Mouse (Mus musculus) hindbrain, embryonic 13.5 days (tissue): ENCODE measurements around the gene Tnks1bp1. TPM values are rescaled to one million over a fixed set of nuclear protein-coding genes. Genes with fewer than 3 reads are reported as not detected.

ENCODE experiments used
- ATAC-seq: fragments of 200-750 bp; cut with Nextera tagmentation; 2 replicates; pipeline ENCODE4 v1.8.0; 2017; ENCODE audit warnings: moderate TSS enrichment; ENCODE audit not compliant: low FRiP score
- H3K27ac ChIP-seq: fragments of 300-500 bp; sonication (generic); 2 replicates; pipeline ENCODE4 v1.5.1; 2015; ENCODE audit warnings: inconsistent platforms, mild to moderate bottlenecking, moderate library complexity
- H3K27me3 ChIP-seq: fragments of 300-500 bp; sonication (generic); 2 replicates; pipeline ENCODE4 v1.6.1; 2015; ENCODE audit warnings: mild to moderate bottlenecking, inconsistent platforms
- H3K36me3 ChIP-seq: fragments of 300-500 bp; sonication (generic); 2 replicates; pipeline ENCODE4 v1.6.1; 2015; ENCODE audit warnings: mild to moderate bottlenecking, inconsistent platforms
- H3K4me1 ChIP-seq: fragments of 300-500 bp; sonication (generic); replicated peaks from 2 replicates; pipeline ENCODE4 v1.6.1; 2015; ENCODE audit warnings: inconsistent platforms
- H3K4me2 ChIP-seq: fragments of 300-500 bp; sonication (generic); 2 replicates; pipeline ENCODE4 v1.6.1; 2015; ENCODE audit warnings: inconsistent platforms, mild to moderate bottlenecking, moderate library complexity
- H3K4me3 ChIP-seq: fragments of 300-500 bp; sonication (generic); 2 replicates; pipeline ENCODE4 v1.5.1; 2015; ENCODE audit warnings: mild to moderate bottlenecking, inconsistent platforms
- H3K9ac ChIP-seq: fragments of 300-500 bp; sonication (generic); 2 replicates; pipeline ENCODE4 v1.6.1; 2015; ENCODE audit warnings: mild to moderate bottlenecking, inconsistent platforms
- H3K9me3 ChIP-seq: fragments of 300-500 bp; sonication (generic); 2 replicates; pipeline ENCODE4 v1.6.1; 2016; ENCODE audit warnings: inconsistent platforms
- WGBS: fragments of 180-500 bp; shearing (Covaris S2); methylation state at CpG from one replicate; pipeline ENCODE4 v1.1.7; 2015; 5-methylcytosine and 5-hydroxymethylcytosine counted together
- polyA plus RNA-seq: library from polyadenylated mRNA; unstranded; fragments of >200 nt; fragmentation: Nextera tagmentation; extraction: Ambion mirVana; gene quantifications from 2 replicates; pipeline ENCODE4 v1.2.1, GENCODE M21; 2015

The Tnks1bp1 gene
- polyA plus RNA-seq, 1 experiment from 2014 or later = 30.2 TPM

- peaks cover 57% of the 10 kb centered on the region for H3K36me3 ChIP-seq
- H3K4me1 ChIP-seq = peaks cover 48% of the 10 kb centered on the region
- ATAC-seq = no peak
- WGBS = 62% methylated on average over 10 of the region's 10 CpGs
- peak overlapping the region; percentile 84; the same call in 1 of the 2 replicates for H3K9ac ChIP-seq
- peak overlapping the region; percentile 80 for H3K4me2 ChIP-seq
- peak overlapping the region; percentile 68 for H3K4me3 ChIP-seq
- no peaks in the 10 kb centered on the region for H3K9me3 ChIP-seq
- peak overlapping the region; percentile 93 for H3K27ac ChIP-seq
- no peaks in the 10 kb centered on the region for H3K27me3 ChIP-seq
These were observed 741 bp upstream of the Tnks1bp1 start for GRCm38 (mm10) chr2:85047081-85047480.

GRCm38 (mm10) chr2:85048168-85048751, 438 bp downstream of the Tnks1bp1 start:
- Histone ChIP-seq H3K4me2 (peak overlapping the region; percentile 80), H3K4me1 (peaks cover 55% of the 10 kb centered on the region), H3K4me3 (peak overlapping the region; percentile 68), H3K36me3 (peaks cover 57% of the 10 kb centered on the region), H3K27ac (peak overlapping the region; percentile 93), H3K9me3 (no peaks in the 10 kb centered on the region), H3K27me3 (no peaks in the 10 kb centered on the region), H3K9ac (peak overlapping the region; percentile 84)
- peak; percentile 77 for ATAC-seq
- WGBS = under 1% methylated on average over 33 of the region's 44 CpGs

- WGBS = 66% methylated on average over 4 of the region's 4 CpGs
- H3K4me1 ChIP-seq = peaks cover 55% of the 10 kb centered on the region
- H3K9ac ChIP-seq = peak overlapping the region; percentile 84; the same call in 1 of the 2 replicates
- H3K4me3 ChIP-seq = peak overlapping the region; percentile 68
- ATAC-seq = no peak
- H3K36me3 ChIP-seq = peaks cover 57% of the 10 kb centered on the region
- H3K9me3 ChIP-seq = no peaks in the 10 kb centered on the region
- peak overlapping the region; percentile 80 for H3K4me2 ChIP-seq
- no peaks in the 10 kb centered on the region for H3K27me3 ChIP-seq
- peak overlapping the region; percentile 93 for H3K27ac ChIP-seq
These were observed 1.5 kb downstream of the Tnks1bp1 start for GRCm38 (mm10) chr2:85049277-85049676.

GRCm38 (mm10) chr2:85050001-85050634, 2.3 kb downstream of the Tnks1bp1 start:
- Histone ChIP-seq H3K4me1 (peaks cover 55% of the 10 kb centered on the region), H3K27me3 (no peaks in the 10 kb centered on the region), H3K9me3 (no peaks in the 10 kb centered on the region), H3K27ac (peak overlapping the region; percentile 93), H3K4me2 (peak overlapping the region; percentile 80), H3K4me3 (peak overlapping the region; percentile 68), H3K9ac (peak overlapping the region; percentile 62), H3K36me3 (peaks cover 58% of the 10 kb centered on the region)
- ATAC-seq = peak; percentile 4; the same call in 1 of the 2 replicates
- WGBS = 8% methylated on average over 10 of the region's 10 CpGs

GRCm38 (mm10) chr2:85050746-85051145, 2.9 kb downstream of the Tnks1bp1 start:
- H3K4me1 ChIP-seq = peaks cover 55% of the 10 kb centered on the region
- H3K36me3 ChIP-seq = peaks cover 57% of the 10 kb centered on the region
- peak overlapping the region; percentile 80 for H3K4me2 ChIP-seq
- peak overlapping the region; percentile 68 for H3K4me3 ChIP-seq
- H3K27me3 ChIP-seq = no peaks in the 10 kb centered on the region
- no peaks in the 10 kb centered on the region for H3K9me3 ChIP-seq
- H3K27ac ChIP-seq = peak overlapping the region; percentile 93
- peak overlapping the region; percentile 62; the same call in 1 of the 2 replicates for H3K9ac ChIP-seq
- ATAC-seq = no peak
- 52% methylated on average over 9 of the region's 9 CpGs for WGBS

- Histone ChIP-seq H3K27ac (no peak overlapping the region), H3K4me3 (no peak overlapping the region), H3K9me3 (no peaks in the 10 kb centered on the region), H3K9ac (no peak overlapping the region), H3K36me3 (peaks cover 67% of the 10 kb centered on the region), H3K4me1 (peaks cover 41% of the 10 kb centered on the region), H3K4me2 (no peak overlapping the region), H3K27me3 (no peaks in the 10 kb centered on the region)
- 86% methylated on average over 5 of the region's 5 CpGs for WGBS
- ATAC-seq = no peak
These were observed 5.5 kb downstream of the Tnks1bp1 start for GRCm38 (mm10) chr2:85053192-85053816.

GRCm38 (mm10) chr2:85056711-85057110, 8.9 kb downstream of the Tnks1bp1 start:
- peaks cover 21% of the 10 kb centered on the region for H3K4me1 ChIP-seq
- ATAC-seq = no peak
- H3K9me3 ChIP-seq = no peaks in the 10 kb centered on the region
- no peak overlapping the region for H3K4me2 ChIP-seq
- H3K36me3 ChIP-seq = peaks cover 95% of the 10 kb centered on the region
- no peak overlapping the region for H3K4me3 ChIP-seq
- no peaks in the 10 kb centered on the region for H3K27me3 ChIP-seq
- H3K9ac ChIP-seq = no peak overlapping the region
- H3K27ac ChIP-seq = no peak overlapping the region
- 75% methylated on average over 5 of the region's 5 CpGs for WGBS

GRCm38 (mm10) chr2:85059677-85060076, 11.9 kb downstream of the Tnks1bp1 start:
- H3K27me3 ChIP-seq = no peaks in the 10 kb centered on the region
- no peak overlapping the region for H3K4me3 ChIP-seq
- H3K27ac ChIP-seq = no peak overlapping the region
- 93% methylated on average over 6 of the region's 6 CpGs for WGBS
- H3K4me1 ChIP-seq = peaks cover 10% of the 10 kb centered on the region
- no peaks in the 10 kb centered on the region for H3K9me3 ChIP-seq
- H3K4me2 ChIP-seq = no peak overlapping the region
- no peak for ATAC-seq
- H3K9ac ChIP-seq = no peak overlapping the region
- H3K36me3 ChIP-seq = peaks cover 95% of the 10 kb centered on the region

- H3K27me3 ChIP-seq = no peaks in the 10 kb centered on the region
- H3K9me3 ChIP-seq = no peaks in the 10 kb centered on the region
- 35% methylated on average over 11 of the region's 11 CpGs for WGBS
- H3K4me3 ChIP-seq = peak overlapping the region; percentile 14
- peak overlapping the region; percentile 35 for H3K4me2 ChIP-seq
- peaks cover 10% of the 10 kb centered on the region for H3K4me1 ChIP-seq
- H3K36me3 ChIP-seq = peaks cover 96% of the 10 kb centered on the region
- ATAC-seq = peak; percentile 41
- H3K9ac ChIP-seq = no peak overlapping the region
- no peak overlapping the region for H3K27ac ChIP-seq
These were observed 12.8 kb downstream of the Tnks1bp1 start for GRCm38 (mm10) chr2:85060591-85061060.

- Histone ChIP-seq H3K4me3 (peak overlapping the region; percentile 14), H3K4me1 (peaks cover 10% of the 10 kb centered on the region), H3K36me3 (peaks cover 96% of the 10 kb centered on the region), H3K9ac (no peak overlapping the region), H3K9me3 (no peaks in the 10 kb centered on the region), H3K27me3 (no peaks in the 10 kb centered on the region), H3K27ac (no peak overlapping the region), H3K4me2 (peak overlapping the region; percentile 35)
- WGBS = 50% methylated on average over 10 of the region's 10 CpGs
- ATAC-seq = no peak; the same call in 1 of the 2 replicates
These were observed 13.3 kb downstream of the Tnks1bp1 start for GRCm38 (mm10) chr2:85061107-85061541.

- 93% methylated on average over 12 of the region's 12 CpGs for WGBS
- Histone ChIP-seq H3K9me3 (no peaks in the 10 kb centered on the region), H3K36me3 (peaks cover 73% of the 10 kb centered on the region), H3K9ac (no peak overlapping the region), H3K4me3 (no peak overlapping the region), H3K27ac (no peak overlapping the region), H3K27me3 (no peaks in the 10 kb centered on the region), H3K4me2 (no peak overlapping the region), H3K4me1 (peaks cover 13% of the 10 kb centered on the region)
- ATAC-seq = no peak
These were observed 17.5 kb downstream of the Tnks1bp1 start for GRCm38 (mm10) chr2:85065141-85065875.

- Histone ChIP-seq H3K4me3 (no peak overlapping the region), H3K9me3 (no peaks in the 10 kb centered on the region), H3K36me3 (peaks cover 75% of the 10 kb centered on the region), H3K9ac (no peak overlapping the region), H3K4me1 (peaks cover 3% of the 10 kb centered on the region; the same call in 1 of the 2 replicates), H3K27me3 (no peaks in the 10 kb centered on the region), H3K27ac (no peak overlapping the region), H3K4me2 (no peak overlapping the region)
- 90% methylated on average over 5 of the region's 5 CpGs for WGBS
- ATAC-seq = no peak
These were observed 19.1 kb downstream of the Tnks1bp1 start for GRCm38 (mm10) chr2:85066937-85067336.
